Mouse (Mus musculus): ENCODE data around the gene Zdhhc23. TPM values are rescaled to one million over a fixed set of nuclear protein-coding genes. Genes with fewer than 3 reads are reported as not detected.

Gene Zdhhc23
- polyA plus RNA-seq, 1 experiment: 3.6 TPM

DNA sequence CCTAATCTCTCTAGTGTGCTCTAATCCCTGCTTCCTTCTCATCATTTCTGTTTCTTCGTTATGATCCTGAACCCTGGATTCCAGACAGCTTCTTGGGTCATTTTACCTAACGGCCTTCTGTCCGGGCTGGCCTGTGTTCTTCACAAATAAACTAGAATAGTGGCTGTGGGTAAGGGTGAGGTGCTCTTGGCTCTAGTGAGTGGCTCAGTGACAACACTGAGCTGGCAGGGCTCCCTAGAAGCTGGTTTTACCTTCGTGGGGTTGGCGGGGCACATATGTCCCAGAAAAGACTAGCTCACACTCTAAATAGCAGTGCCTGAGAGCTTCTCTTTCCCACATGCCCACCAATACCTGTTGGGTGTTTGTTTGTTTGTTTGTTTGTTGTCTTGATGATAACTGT lies 19.9 kb upstream of the Zdhhc23 start:
- no peak for TF ChIP-seq POLR2A (IDR thresholded peaks at IDR 0.05; ENCODE audit: borderline replicate concordance, extremely low read depth, insufficient read depth, insufficient read length, poor library complexity, severe bottlenecking)
- no peak for TF ChIP-seq CTCF (IDR thresholded peaks at IDR 0.05; ENCODE audit: borderline replicate concordance, extremely low read depth, insufficient read depth, insufficient read length)
- DNase-seq (ENCODE audit: low read depth): no peak

DNA sequence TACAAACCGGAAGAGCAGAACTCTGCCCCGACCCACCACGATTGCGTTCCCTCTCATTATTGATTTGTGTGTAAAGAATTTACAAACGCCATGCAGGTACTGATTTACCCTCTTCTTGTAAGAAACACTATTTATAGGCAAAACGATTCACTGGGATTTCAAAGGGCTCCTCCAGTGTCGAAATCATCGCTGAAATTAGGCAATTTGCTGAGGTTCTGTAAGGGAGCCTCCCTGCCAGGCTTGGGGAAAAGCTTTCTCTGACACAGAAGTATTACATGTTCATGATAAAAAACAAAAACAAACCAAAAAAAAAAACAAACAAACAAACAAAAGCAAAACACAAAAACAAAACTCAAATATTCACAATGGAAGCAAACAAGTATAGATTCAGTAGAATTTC lies 19.5 kb upstream of the Zdhhc23 start:
- TF ChIP-seq CTCF (IDR thresholded peaks at IDR 0.05; ENCODE audit: borderline replicate concordance, extremely low read depth, insufficient read depth, insufficient read length): no peak
- no peak for TF ChIP-seq POLR2A (IDR thresholded peaks at IDR 0.05; ENCODE audit: borderline replicate concordance, extremely low read depth, insufficient read depth, insufficient read length, poor library complexity, severe bottlenecking)
- DNase-seq (ENCODE audit: low read depth): no peak

DNA sequence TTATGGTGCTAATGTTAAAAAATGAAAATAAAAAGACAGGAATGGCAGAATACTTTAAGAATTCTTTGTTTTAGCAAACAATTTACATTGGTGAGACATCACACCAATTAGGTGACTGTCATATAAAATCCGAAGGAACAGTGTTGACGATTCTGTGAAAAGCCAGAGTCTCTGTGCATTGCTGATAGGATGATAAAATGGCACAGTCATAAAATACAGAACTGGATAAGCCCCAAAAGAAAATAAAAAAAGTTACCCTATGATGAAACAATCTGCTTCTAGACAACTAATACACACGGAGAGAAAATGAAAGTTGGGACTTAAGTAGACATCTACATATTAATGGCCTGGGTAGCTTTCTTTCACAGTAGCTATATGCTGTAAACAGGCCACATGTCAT lies 15.0 kb upstream of the Zdhhc23 start:
- TF ChIP-seq CTCF (IDR thresholded peaks at IDR 0.05; ENCODE audit: borderline replicate concordance, extremely low read depth, insufficient read depth, insufficient read length) (no peak), POLR2A (IDR thresholded peaks at IDR 0.05; ENCODE audit: borderline replicate concordance, extremely low read depth, insufficient read depth, insufficient read length, poor library complexity, severe bottlenecking) (no peak)
- no peak for DNase-seq (ENCODE audit: low read depth)

DNA sequence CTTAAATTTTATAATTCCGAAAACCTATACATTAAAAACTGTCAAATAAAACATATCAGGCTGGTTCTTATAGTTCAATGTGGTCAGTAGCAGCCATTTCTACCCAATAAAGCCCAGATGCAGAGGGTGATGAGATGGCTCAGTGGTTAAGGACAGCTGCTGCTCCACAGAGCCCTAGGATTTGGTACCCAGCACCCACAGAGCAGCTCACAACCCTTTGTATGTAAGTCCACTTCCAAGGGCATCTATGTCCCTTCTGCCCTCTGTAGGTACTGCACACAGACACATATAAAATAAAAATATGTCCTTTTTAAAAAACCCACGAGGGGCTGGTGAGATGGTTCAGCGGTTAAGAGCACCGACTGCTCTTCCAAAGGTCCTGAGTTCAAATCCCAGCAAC lies 6.7 kb upstream of the Zdhhc23 start:
- no peak for DNase-seq (ENCODE audit: low read depth)
- no peak for TF ChIP-seq POLR2A (IDR thresholded peaks at IDR 0.05; ENCODE audit: borderline replicate concordance, extremely low read depth, insufficient read depth, insufficient read length, poor library complexity, severe bottlenecking)
- no peak for TF ChIP-seq CTCF (IDR thresholded peaks at IDR 0.05; ENCODE audit: borderline replicate concordance, extremely low read depth, insufficient read depth, insufficient read length)

DNA sequence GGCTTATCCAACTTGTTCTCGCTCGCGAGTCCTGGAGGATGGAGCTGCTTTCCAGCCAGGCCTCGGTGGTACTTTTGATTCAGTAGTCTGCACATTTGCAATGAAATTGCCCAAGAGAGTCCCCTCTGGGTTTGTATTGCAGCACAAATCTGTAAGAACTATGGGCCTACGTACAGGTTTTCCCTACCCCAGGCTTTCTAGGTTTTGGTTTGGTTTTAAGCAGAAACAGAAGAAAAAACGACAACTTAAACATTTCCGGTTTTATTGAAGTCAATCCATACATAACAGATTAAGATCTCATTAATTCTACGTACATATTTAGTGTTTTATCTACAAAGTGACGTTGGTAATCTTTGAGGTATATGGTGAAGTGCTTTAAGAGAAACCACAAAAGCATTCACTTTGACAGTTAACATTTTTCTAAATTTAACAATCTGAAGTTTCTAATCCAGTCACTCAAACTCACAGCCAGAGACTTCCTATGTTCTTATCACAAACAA lies 569 bp upstream of the Zdhhc23 start:
- TF ChIP-seq POLR2A (IDR thresholded peaks at IDR 0.05; ENCODE audit: borderline replicate concordance, extremely low read depth, insufficient read depth, insufficient read length, poor library complexity, severe bottlenecking): no peak
- TF ChIP-seq CTCF (IDR thresholded peaks at IDR 0.05; ENCODE audit: borderline replicate concordance, extremely low read depth, insufficient read depth, insufficient read length): no peak
- no peak for DNase-seq (ENCODE audit: low read depth)

DNA sequence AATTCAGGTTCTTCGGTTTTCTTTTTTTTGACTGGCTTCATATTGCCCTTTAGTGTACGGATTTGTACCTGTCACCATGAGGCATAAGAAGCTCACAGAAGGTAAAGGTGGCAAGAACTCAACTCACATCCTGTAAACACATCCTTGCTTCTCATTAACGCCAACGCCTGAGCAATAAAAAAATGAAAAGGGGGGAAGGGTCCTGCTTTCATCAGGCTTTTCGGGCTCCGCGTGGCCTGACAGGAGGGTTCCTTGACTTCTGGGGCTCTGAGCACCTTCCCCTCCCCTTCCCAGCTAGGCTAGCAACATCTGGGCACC lies 622 bp downstream of the Zdhhc23 start:
- TF ChIP-seq CTCF (IDR thresholded peaks at IDR 0.05; ENCODE audit: borderline replicate concordance, extremely low read depth, insufficient read depth, insufficient read length): no peak
- TF ChIP-seq POLR2A (IDR thresholded peaks at IDR 0.05; ENCODE audit: borderline replicate concordance, extremely low read depth, insufficient read depth, insufficient read length, poor library complexity, severe bottlenecking): no peak
- DNase-seq (ENCODE audit: low read depth): peak; percentile 32

DNA sequence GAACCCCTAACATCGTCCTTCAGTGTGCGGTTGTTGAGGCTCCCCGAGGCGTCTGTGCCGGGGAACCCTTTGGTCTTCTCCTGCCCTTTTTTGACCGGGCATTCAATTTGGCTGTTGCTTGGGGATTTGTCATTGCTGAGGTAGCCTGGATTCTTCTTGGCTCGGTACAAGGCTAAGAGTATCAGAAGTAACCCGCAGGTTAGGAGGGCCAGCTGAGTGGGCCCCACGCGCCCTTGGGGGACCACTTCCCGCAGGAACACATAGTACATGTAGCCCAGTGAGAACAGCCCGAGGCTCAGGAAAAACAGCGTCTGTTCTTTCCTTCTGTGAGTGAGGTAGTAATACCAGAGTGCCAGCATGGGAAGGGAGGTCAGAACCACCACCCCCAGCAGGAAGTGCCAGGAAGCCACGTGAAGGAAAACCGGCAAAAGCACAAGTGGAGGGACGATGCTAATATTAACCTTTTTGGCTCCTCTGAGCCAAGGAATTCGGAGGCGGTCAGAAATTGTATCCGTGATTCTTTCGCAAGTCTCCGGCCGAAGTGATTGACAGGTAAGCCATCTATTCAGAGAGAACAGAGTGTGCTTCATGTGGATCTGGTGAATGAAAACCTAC lies 5.9 kb downstream of the Zdhhc23 start:
- DNase-seq (ENCODE audit: low read depth): no peak
- TF ChIP-seq POLR2A (IDR thresholded peaks at IDR 0.05; ENCODE audit: borderline replicate concordance, extremely low read depth, insufficient read depth, insufficient read length, poor library complexity, severe bottlenecking) (no peak), CTCF (IDR thresholded peaks at IDR 0.05; ENCODE audit: borderline replicate concordance, extremely low read depth, insufficient read depth, insufficient read length) (no peak)

DNA sequence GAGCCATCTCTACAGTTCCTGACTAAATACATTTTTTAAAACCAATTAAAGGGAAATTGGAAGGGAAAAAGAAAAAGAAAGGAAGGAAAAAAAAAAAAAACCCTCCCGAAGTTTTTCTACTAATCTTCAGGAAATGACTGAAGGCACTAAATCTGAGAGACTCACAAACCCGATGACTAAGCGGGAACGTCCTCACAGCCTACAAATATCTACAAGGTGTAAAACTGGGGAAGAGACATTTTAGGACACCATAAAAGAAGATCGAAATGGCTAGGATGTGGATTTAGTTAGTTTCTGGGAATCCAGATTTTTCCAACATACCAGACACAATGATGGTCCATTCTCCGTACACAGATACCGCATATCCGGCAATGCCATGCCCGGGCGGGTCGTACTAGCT lies 6.4 kb downstream of the Zdhhc23 start:
- TF ChIP-seq POLR2A (IDR thresholded peaks at IDR 0.05; ENCODE audit: borderline replicate concordance, extremely low read depth, insufficient read depth, insufficient read length, poor library complexity, severe bottlenecking) (no peak), CTCF (IDR thresholded peaks at IDR 0.05; ENCODE audit: borderline replicate concordance, extremely low read depth, insufficient read depth, insufficient read length) (no peak)
- no peak for DNase-seq (ENCODE audit: low read depth)

DNA sequence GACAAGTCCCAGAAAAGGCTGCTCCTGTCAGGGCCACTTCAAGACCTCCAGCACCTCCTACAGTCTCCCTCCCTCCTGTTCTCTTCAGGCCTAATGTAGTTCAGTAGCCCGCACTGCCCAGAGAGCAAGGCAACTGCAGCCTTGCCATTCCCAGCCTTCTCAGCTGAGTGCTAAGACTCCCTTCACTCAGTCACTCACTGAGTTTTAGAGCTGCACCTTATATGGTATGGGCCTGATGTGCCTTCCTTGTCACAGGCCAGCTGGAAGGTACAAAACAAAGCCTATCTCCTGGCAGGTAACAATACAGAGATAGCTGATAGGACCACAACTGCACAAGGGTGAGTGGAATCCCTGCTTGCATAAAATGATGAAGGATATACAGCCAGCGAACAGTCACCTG lies 7.2 kb downstream of the Zdhhc23 start:
- no peak for TF ChIP-seq POLR2A (IDR thresholded peaks at IDR 0.05; ENCODE audit: borderline replicate concordance, extremely low read depth, insufficient read depth, insufficient read length, poor library complexity, severe bottlenecking)
- TF ChIP-seq CTCF (IDR thresholded peaks at IDR 0.05; ENCODE audit: borderline replicate concordance, extremely low read depth, insufficient read depth, insufficient read length): no peak

DNA sequence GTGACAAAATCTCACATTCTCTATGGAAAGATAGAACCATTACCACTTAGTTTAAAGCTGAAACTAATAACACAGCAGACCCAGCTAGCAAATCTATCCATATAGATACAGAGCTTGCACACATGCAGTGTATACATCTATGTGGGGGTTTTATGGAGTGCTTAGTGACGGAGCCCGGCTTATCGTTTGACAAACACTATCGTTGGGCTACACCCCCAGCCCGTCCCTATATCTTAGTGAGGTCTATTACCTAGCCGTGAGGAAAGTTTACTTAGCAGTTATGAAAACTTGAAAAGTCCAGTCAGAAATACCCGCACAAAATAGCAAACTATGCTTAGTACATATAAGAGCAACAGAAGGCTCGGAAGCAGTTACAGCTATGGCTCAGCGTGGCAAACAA lies 7.8 kb downstream of the Zdhhc23 start:
- TF ChIP-seq CTCF (IDR thresholded peaks at IDR 0.05; ENCODE audit: borderline replicate concordance, extremely low read depth, insufficient read depth, insufficient read length) (no peak), POLR2A (IDR thresholded peaks at IDR 0.05; ENCODE audit: borderline replicate concordance, extremely low read depth, insufficient read depth, insufficient read length, poor library complexity, severe bottlenecking) (no peak)
- no peak for DNase-seq (ENCODE audit: low read depth)

More for the DNA sequence above, 7.2 kb downstream of the Zdhhc23 start:
- no peak for DNase-seq (ENCODE audit: low read depth)

DNA sequence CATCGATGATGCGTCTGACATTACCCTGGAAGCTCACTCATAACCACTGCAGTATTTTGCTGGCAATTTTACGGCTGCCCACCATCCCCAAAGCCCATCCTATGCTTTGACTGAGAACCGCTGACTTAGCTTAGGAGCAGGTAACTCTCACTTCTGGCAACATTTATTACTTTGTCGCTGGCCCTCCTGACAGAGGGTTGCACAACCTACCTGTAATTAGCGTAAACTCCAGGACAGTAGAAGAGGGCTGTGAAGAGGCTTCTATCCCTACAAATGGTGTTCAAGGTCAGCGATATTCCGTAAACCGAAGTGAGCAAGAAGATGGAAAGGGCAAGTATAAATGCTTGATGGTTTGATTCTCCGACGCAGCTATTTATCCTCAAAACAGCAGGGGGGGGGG lies 8.4 kb downstream of the Zdhhc23 start:
- DNase-seq (ENCODE audit: low read depth): no peak
- no peak for TF ChIP-seq CTCF (IDR thresholded peaks at IDR 0.05; ENCODE audit: borderline replicate concordance, extremely low read depth, insufficient read depth, insufficient read length)
- TF ChIP-seq POLR2A (IDR thresholded peaks at IDR 0.05; ENCODE audit: borderline replicate concordance, extremely low read depth, insufficient read depth, insufficient read length, poor library complexity, severe bottlenecking): no peak

DNA sequence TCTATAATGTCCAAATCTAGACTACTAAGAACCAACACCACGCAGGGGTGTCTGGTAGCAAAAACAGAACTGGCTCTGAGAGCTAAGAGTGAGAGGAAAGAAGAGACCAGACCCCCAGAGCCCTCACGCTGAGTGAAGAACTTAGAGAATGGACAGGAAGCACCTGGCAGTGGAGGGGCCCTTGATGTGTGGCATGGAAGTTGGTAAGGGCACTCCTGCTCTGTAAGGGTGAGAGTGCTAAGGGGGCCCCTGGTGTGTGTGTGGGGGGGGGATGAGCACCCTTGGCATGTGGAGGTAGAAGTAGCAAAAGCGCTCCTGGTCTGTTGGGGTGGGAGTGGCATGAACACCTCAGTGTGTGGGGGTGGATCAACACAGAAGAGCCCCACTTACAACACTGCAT lies 9.2 kb downstream of the Zdhhc23 start:
- no peak for DNase-seq (ENCODE audit: low read depth)
- no peak for TF ChIP-seq POLR2A (IDR thresholded peaks at IDR 0.05; ENCODE audit: borderline replicate concordance, extremely low read depth, insufficient read depth, insufficient read length, poor library complexity, severe bottlenecking)
- TF ChIP-seq CTCF (IDR thresholded peaks at IDR 0.05; ENCODE audit: borderline replicate concordance, extremely low read depth, insufficient read depth, insufficient read length): no peak

Data from brain, embryonic 14.5 days (tissue).